In genomic region chr19:57745579-57745978, GRCm38 (mm10) we compare ENCODE assay signal across 8 mouse cellular contexts.
DNase-seq lines count a peak whose midpoint lies in the region; ATAC-seq and TF ChIP-seq lines count a peak whose summit lies in the region.

No protein-coding gene starts in this region.

- peak; percentile 7 to 37 for DNase-seq in cerebellum, postnatal 25 days
- no peak for DNase-seq in cerebellum, adult 11 months
- DNase-seq in midbrain, embryonic 10.5 days (ENCODE audit: low spot score): peak; percentile 19
- DNase-seq in forelimb bud, embryonic 11.5 days (ENCODE audit: low read depth, low spot score): peak; percentile 54
- no peak for DNase-seq in liver, embryonic 14.5 days (ENCODE audit: low read depth in 3 of 3, low spot score in 3 of 3)
- no peak for DNase-seq in testis, postnatal 14 days (ENCODE audit: low spot score)
- no peak for DNase-seq in ovary, postnatal 14 days (ENCODE audit: low spot score)

- H3K4me1 ChIP-seq in midbrain, embryonic 10.5 days: no peaks in the 10 kb centered on the region
- H3K4me1 ChIP-seq in midbrain, embryonic 13.5 days (replicated peaks): no peaks in the 10 kb centered on the region
- no peaks in the 10 kb centered on the region for H3K4me1 ChIP-seq in liver, embryonic 14.5 days (replicated peaks; ENCODE audit: control insufficient read depth in 2 of 2, insufficient read depth in 2 of 2, low read length in 1 of 2)

- 79% methylated on average over 9 of the region's 9 CpGs for WGBS in midbrain, embryonic 10.5 days
- 65% methylated on average over 9 of the region's 9 CpGs for WGBS in midbrain, embryonic 13.5 days
- 40% methylated on average over 9 of the region's 9 CpGs for WGBS in liver, embryonic 14.5 days (ENCODE audit: insufficient replicate concordance)

- TF ChIP-seq EP300 in liver, embryonic 14.5 days (IDR thresholded peaks at IDR 0.05; ENCODE audit: low read depth): no peak

- H3K4me3 ChIP-seq in midbrain, embryonic 10.5 days: no peak overlapping the region
- no peak overlapping the region for H3K4me3 ChIP-seq in midbrain, embryonic 13.5 days (replicated peaks)
- H3K4me3 ChIP-seq in liver, embryonic 14.5 days (ENCODE audit: insufficient read depth in 1 of 2, low read depth in 2 of 2, low read length in 2 of 2): no peak overlapping the region

- H3K27ac ChIP-seq in midbrain, embryonic 10.5 days (replicated peaks): no peak overlapping the region
- no peak overlapping the region for H3K27ac ChIP-seq in midbrain, embryonic 13.5 days
- H3K27ac ChIP-seq in liver, embryonic 14.5 days: no peak overlapping the region

- TF ChIP-seq CTCF in liver, embryonic 14.5 days (IDR thresholded peaks at IDR 0.05; ENCODE audit: low read depth): peak; percentile 49

- H3K27me3 ChIP-seq in midbrain, embryonic 10.5 days (ENCODE audit: low read depth, poor library complexity, severe bottlenecking): no peaks in the 10 kb centered on the region
- no peaks in the 10 kb centered on the region for H3K27me3 ChIP-seq in midbrain, embryonic 13.5 days
- H3K27me3 ChIP-seq in liver, embryonic 14.5 days (ENCODE audit: control insufficient read depth, insufficient read depth, low read length): no peaks in the 10 kb centered on the region

- no peaks in the 10 kb centered on the region for H3K36me3 ChIP-seq in midbrain, embryonic 10.5 days
- H3K36me3 ChIP-seq in midbrain, embryonic 13.5 days: 0 out of 2 replicates have a peak, but pooled peaks cover 2% of the 10 kb centered on the region
- no peaks in the 10 kb centered on the region for H3K36me3 ChIP-seq in liver, embryonic 14.5 days (replicated peaks; ENCODE audit: control insufficient read depth, insufficient read depth, low read depth)

- no peak overlapping the region for H3K9ac ChIP-seq in midbrain, embryonic 13.5 days (replicated peaks)
- H3K9ac ChIP-seq in liver, embryonic 14.5 days (replicated peaks): no peak overlapping the region

- H3K9me3 ChIP-seq in midbrain, embryonic 10.5 days (replicated peaks): no peaks in the 10 kb centered on the region
- H3K9me3 ChIP-seq in midbrain, embryonic 13.5 days: no peaks in the 10 kb centered on the region
- H3K9me3 ChIP-seq in liver, embryonic 14.5 days (ENCODE audit: control insufficient read depth, low read length): no peaks in the 10 kb centered on the region

- no peak for ATAC-seq in midbrain, embryonic 13.5 days
- no peak for ATAC-seq in liver, embryonic 14.5 days (ENCODE audit: insufficient read depth)

- H3K4me2 ChIP-seq in midbrain, embryonic 13.5 days (replicated peaks): no peak overlapping the region
- no peak overlapping the region for H3K4me2 ChIP-seq in liver, embryonic 14.5 days (ENCODE audit: low read depth)

Comparison
In these comparisons a context has a peak if more than half of its experiments do, and no peak if none do; other contexts are left out.
1. DNase-seq: peak in cerebellum, postnatal 25 days (2 of 2), midbrain, embryonic 10.5 days (single experiment) and forelimb bud, embryonic 11.5 days (single experiment); none in cerebellum, adult 11 months (single experiment), liver, embryonic 14.5 days (0 of 3), testis, postnatal 14 days (single experiment) and ovary, postnatal 14 days (single experiment).